Mouse (Mus musculus) lung, postnatal 25 days (tissue): ENCODE measurements around the gene Map7d2.

Source experiments
- DNase-seq: peaks from one replicate; pipeline ENCODE4 v3.0.0; 2022; ENCODE audit warnings: low spot score

Map7d2 gene

GRCm38 (mm10) chrX:159509847-159510715 lies 95.7 kb downstream of the Map7d2 start:
- no peak for DNase-seq

- no peak for DNase-seq
Observed at GRCm38 (mm10) chrX:159510716-159511051, 96.3 kb downstream of the Map7d2 start.

GRCm38 (mm10) chrX:159515599-159515998 lies 101.2 kb downstream of the Map7d2 start:
- DNase-seq: no peak

- no peak for DNase-seq
Observed at GRCm38 (mm10) chrX:159521780-159522179, 107.4 kb downstream of the Map7d2 start.

- DNase-seq: no peak
Observed at GRCm38 (mm10) chrX:159522651-159523050, 108.3 kb downstream of the Map7d2 start.

- no peak for DNase-seq
Observed at GRCm38 (mm10) chrX:159526388-159526787, 112.0 kb downstream of the Map7d2 start, which contains the start of gene Bclaf3. Gene Bclaf3, plus strand, starts transcription at chrX:159526688.

- DNase-seq: peak; percentile 96
Observed at GRCm38 (mm10) chrX:159532427-159532810, 118.0 kb downstream of the Map7d2 start.

GRCm38 (mm10) chrX:159532811-159533462 lies 118.6 kb downstream of the Map7d2 start:
- no peak for DNase-seq

GRCm38 (mm10) chrX:159541936-159542335 lies 127.6 kb downstream of the Map7d2 start:
- DNase-seq: no peak

GRCm38 (mm10) chrX:159547093-159547492 lies 132.7 kb downstream of the Map7d2 start:
- no peak for DNase-seq
